Mouse (Mus musculus): ENCODE measurements around the gene Wnk2. TPM values are rescaled to one million over a fixed set of nuclear protein-coding genes. Genes with fewer than 3 reads are reported as not detected.

Wnk2 gene
- polyA plus RNA-seq, 1 experiment from 2014 or later, result 1.6 TPM

- Histone ChIP-seq H3K27me3 (no peaks in the 10 kb centered on the region), H3K4me1 (0 out of 2 replicates have a peak, but pooled peaks cover 4% of the 10 kb centered on the region), H3K27ac (no peak overlapping the region), H3K4me2 (no peak overlapping the region), H3K36me3 (no peaks in the 10 kb centered on the region), H3K9me3 (no peaks in the 10 kb centered on the region), H3K9ac (no peak overlapping the region), H3K4me3 (no peak overlapping the region)
- ATAC-seq (ENCODE audit: insufficient number of reproducible peaks, low FRiP score, low TSS enrichment, low read depth), result no peak
- 77% methylated on average over 9 of the region's 9 CpGs for WGBS
Observed at GRCm38 (mm10) chr13:49083941-49084340, 63.9 kb downstream of the Wnk2 start.

GRCm38 (mm10) chr13:49082151-49082879, 65.5 kb downstream of the Wnk2 start:
- WGBS, result 62% methylated on average over 14 of the region's 14 CpGs
- no peaks in the 10 kb centered on the region for H3K9me3 ChIP-seq
- H3K9ac ChIP-seq, result no peak overlapping the region
- ATAC-seq (ENCODE audit: insufficient number of reproducible peaks, low FRiP score, low TSS enrichment, low read depth), result no peak
- H3K4me2 ChIP-seq, result no peak overlapping the region
- 0 out of 2 replicates have a peak, but pooled peaks cover under 1% of the 10 kb centered on the region for H3K4me1 ChIP-seq
- no peaks in the 10 kb centered on the region for H3K27me3 ChIP-seq
- no peak overlapping the region for H3K4me3 ChIP-seq
- no peaks in the 10 kb centered on the region for H3K36me3 ChIP-seq
- no peak overlapping the region for H3K27ac ChIP-seq

GRCm38 (mm10) chr13:49076196-49076595, 71.6 kb downstream of the Wnk2 start:
- WGBS, result 84% methylated on average over 11 of the region's 11 CpGs
- Histone ChIP-seq H3K27me3 (no peaks in the 10 kb centered on the region), H3K4me1 (no peaks in the 10 kb centered on the region)

GRCm38 (mm10) chr13:49075377-49075776, 72.4 kb downstream of the Wnk2 start:
- ATAC-seq (ENCODE audit: insufficient number of reproducible peaks, low FRiP score, low TSS enrichment, low read depth), result no peak
- no peak overlapping the region for H3K9ac ChIP-seq
- no peak overlapping the region for H3K27ac ChIP-seq
- no peaks in the 10 kb centered on the region for H3K36me3 ChIP-seq
- no peak overlapping the region for H3K4me3 ChIP-seq
- no peaks in the 10 kb centered on the region for H3K4me1 ChIP-seq
- WGBS, result 77% methylated on average over 3 of the region's 3 CpGs
- H3K4me2 ChIP-seq, result no peak overlapping the region
- H3K9me3 ChIP-seq, result no peaks in the 10 kb centered on the region
- H3K27me3 ChIP-seq, result no peaks in the 10 kb centered on the region

More at GRCm38 (mm10) chr13:49076196-49076595, 71.6 kb downstream of the Wnk2 start:
- Histone ChIP-seq H3K4me3 (no peak overlapping the region), H3K36me3 (no peaks in the 10 kb centered on the region), H3K27ac (no peak overlapping the region), H3K9me3 (no peaks in the 10 kb centered on the region), H3K9ac (no peak overlapping the region), H3K4me2 (no peak overlapping the region)
- ATAC-seq (ENCODE audit: insufficient number of reproducible peaks, low FRiP score, low TSS enrichment, low read depth), result no peak

GRCm38 (mm10) chr13:49073295-49073694, 74.5 kb downstream of the Wnk2 start:
- WGBS, result 71% methylated on average over 6 of the region's 6 CpGs
- Histone ChIP-seq H3K27ac (no peak overlapping the region), H3K4me3 (no peak overlapping the region)

GRCm38 (mm10) chr13:49071861-49072260, 76.0 kb downstream of the Wnk2 start:
- H3K27me3 ChIP-seq, result no peaks in the 10 kb centered on the region
- 74% methylated on average over 5 of the region's 5 CpGs for WGBS
- H3K4me1 ChIP-seq, result peaks cover 5% of the 10 kb centered on the region; the same call in 1 of the 2 replicates
- H3K9me3 ChIP-seq, result no peaks in the 10 kb centered on the region
- no peak overlapping the region for H3K4me2 ChIP-seq
- ATAC-seq (ENCODE audit: insufficient number of reproducible peaks, low FRiP score, low TSS enrichment, low read depth), result no peak
- H3K4me3 ChIP-seq, result no peak overlapping the region
- H3K27ac ChIP-seq, result no peak overlapping the region
- no peaks in the 10 kb centered on the region for H3K36me3 ChIP-seq
- H3K9ac ChIP-seq, result no peak overlapping the region

More at GRCm38 (mm10) chr13:49073295-49073694, 74.5 kb downstream of the Wnk2 start:
- peaks cover 5% of the 10 kb centered on the region; the same call in 1 of the 2 replicates for H3K4me1 ChIP-seq
- no peak for ATAC-seq (ENCODE audit: insufficient number of reproducible peaks, low FRiP score, low TSS enrichment, low read depth)
- H3K9me3 ChIP-seq, result no peaks in the 10 kb centered on the region
- H3K4me2 ChIP-seq, result no peak overlapping the region
- no peaks in the 10 kb centered on the region for H3K27me3 ChIP-seq
- H3K9ac ChIP-seq, result no peak overlapping the region
- no peaks in the 10 kb centered on the region for H3K36me3 ChIP-seq

- WGBS, result 57% methylated on average over 6 of the region's 6 CpGs
Observed at GRCm38 (mm10) chr13:49069979-49070378, 77.8 kb downstream of the Wnk2 start.

GRCm38 (mm10) chr13:49069393-49069792, 78.4 kb downstream of the Wnk2 start:
- Histone ChIP-seq H3K27ac (no peak overlapping the region), H3K4me3 (no peak overlapping the region), H3K27me3 (no peaks in the 10 kb centered on the region), H3K4me1 (peaks cover 5% of the 10 kb centered on the region; the same call in 1 of the 2 replicates), H3K36me3 (no peaks in the 10 kb centered on the region), H3K4me2 (no peak overlapping the region), H3K9me3 (no peaks in the 10 kb centered on the region), H3K9ac (no peak overlapping the region)
- WGBS, result 79% methylated on average over 4 of the region's 4 CpGs
- ATAC-seq (ENCODE audit: insufficient number of reproducible peaks, low FRiP score, low TSS enrichment, low read depth), result no peak

More at GRCm38 (mm10) chr13:49069979-49070378, 77.8 kb downstream of the Wnk2 start:
- H3K27me3 ChIP-seq, result no peaks in the 10 kb centered on the region
- no peak overlapping the region for H3K27ac ChIP-seq
- no peaks in the 10 kb centered on the region for H3K9me3 ChIP-seq
- peaks cover 5% of the 10 kb centered on the region; the same call in 1 of the 2 replicates for H3K4me1 ChIP-seq
- no peak overlapping the region for H3K4me3 ChIP-seq
- no peak for ATAC-seq (ENCODE audit: insufficient number of reproducible peaks, low FRiP score, low TSS enrichment, low read depth)
- no peaks in the 10 kb centered on the region for H3K36me3 ChIP-seq
- no peak overlapping the region for H3K9ac ChIP-seq
- no peak overlapping the region for H3K4me2 ChIP-seq

GRCm38 (mm10) chr13:49064257-49064656, 83.6 kb downstream of the Wnk2 start:
- Histone ChIP-seq H3K36me3 (no peaks in the 10 kb centered on the region), H3K9ac (no peak overlapping the region), H3K4me2 (no peak overlapping the region), H3K4me1 (no peaks in the 10 kb centered on the region), H3K9me3 (no peaks in the 10 kb centered on the region), H3K27me3 (no peaks in the 10 kb centered on the region), H3K4me3 (no peak overlapping the region), H3K27ac (no peak overlapping the region)
- ATAC-seq (ENCODE audit: insufficient number of reproducible peaks, low FRiP score, low TSS enrichment, low read depth), result no peak
- WGBS, result 87% methylated on average over 5 of the region's 5 CpGs

GRCm38 (mm10) chr13:49060456-49060855, 87.4 kb downstream of the Wnk2 start:
- no peak for ATAC-seq (ENCODE audit: insufficient number of reproducible peaks, low FRiP score, low TSS enrichment, low read depth)
- H3K9ac ChIP-seq, result no peak overlapping the region
- 94% methylated on average over 7 of the region's 7 CpGs for WGBS
- no peak overlapping the region for H3K27ac ChIP-seq
- no peaks in the 10 kb centered on the region for H3K4me1 ChIP-seq
- H3K36me3 ChIP-seq, result no peaks in the 10 kb centered on the region; the same call in 1 of the 2 replicates
- H3K4me3 ChIP-seq, result no peak overlapping the region
- H3K9me3 ChIP-seq, result no peaks in the 10 kb centered on the region
- H3K4me2 ChIP-seq, result no peak overlapping the region
- no peaks in the 10 kb centered on the region for H3K27me3 ChIP-seq

- Histone ChIP-seq H3K4me2 (no peak overlapping the region), H3K9ac (no peak overlapping the region), H3K36me3 (no peaks in the 10 kb centered on the region; the same call in 1 of the 2 replicates), H3K9me3 (no peaks in the 10 kb centered on the region), H3K27ac (no peak overlapping the region), H3K4me1 (no peaks in the 10 kb centered on the region), H3K4me3 (no peak overlapping the region), H3K27me3 (no peaks in the 10 kb centered on the region)
- WGBS, result 88% methylated on average over 4 of the region's 4 CpGs
- no peak for ATAC-seq (ENCODE audit: insufficient number of reproducible peaks, low FRiP score, low TSS enrichment, low read depth)
Observed at GRCm38 (mm10) chr13:49058528-49058927, 89.3 kb downstream of the Wnk2 start.

- no peak overlapping the region for H3K9ac ChIP-seq
- H3K27ac ChIP-seq, result no peak overlapping the region
- no peaks in the 10 kb centered on the region for H3K9me3 ChIP-seq
- WGBS, result 87% methylated on average over 4 of the region's 4 CpGs
- no peak overlapping the region for H3K4me3 ChIP-seq
- H3K36me3 ChIP-seq, result no peaks in the 10 kb centered on the region; the same call in 1 of the 2 replicates
- H3K4me1 ChIP-seq, result no peaks in the 10 kb centered on the region
- no peak overlapping the region for H3K4me2 ChIP-seq
- H3K27me3 ChIP-seq, result no peaks in the 10 kb centered on the region
- ATAC-seq (ENCODE audit: insufficient number of reproducible peaks, low FRiP score, low TSS enrichment, low read depth), result no peak
Observed at GRCm38 (mm10) chr13:49056304-49056703, 91.5 kb downstream of the Wnk2 start.
